Mouse (Mus musculus) CD4-positive, CD25-positive, alpha-beta regulatory T cell, adult 2 months (primary cell): ENCODE measurements at regions not wholly inside any gene's neighbourhood (a gene's known extent, or its start where the extent isn't known, plus 50 kb on each side); places are given as distances from the start of the nearest gene placed in this dataset.

ENCODE experiments used
- DNase-seq: peaks from one replicate; pipeline ENCODE4 v3.0.0-alpha.2; 2012; ENCODE audit warnings: low read depth, low spot score

GRCm38 (mm10) chr13:80611937-80612336 is 271.2 kb upstream of the Arrdc3 start:
- DNase-seq, result no peak

GRCm38 (mm10) chr13:80613167-80613883 is 269.9 kb upstream of the Arrdc3 start:
- no peak for DNase-seq

GRCm38 (mm10) chr13:80613884-80614247 is 269.3 kb upstream of the Arrdc3 start:
- no peak for DNase-seq

- no peak for DNase-seq
These were observed 268.2 kb upstream of the Arrdc3 start for GRCm38 (mm10) chr13:80614971-80615370.

- DNase-seq, result no peak
These were observed 260.2 kb upstream of the Arrdc3 start for GRCm38 (mm10) chr13:80623005-80623404.

GRCm38 (mm10) chr13:80641334-80641733 is 241.8 kb upstream of the Arrdc3 start:
- DNase-seq, result no peak

- no peak for DNase-seq
These were observed 235.6 kb upstream of the Arrdc3 start for GRCm38 (mm10) chr13:80647578-80647977.

GRCm38 (mm10) chr13:80652967-80653539 is 230.1 kb upstream of the Arrdc3 start:
- no peak for DNase-seq

- no peak for DNase-seq
These were observed 216.9 kb upstream of the Arrdc3 start for GRCm38 (mm10) chr13:80666186-80666713.

GRCm38 (mm10) chr13:80689871-80690270 is 193.3 kb upstream of the Arrdc3 start:
- DNase-seq, result no peak

GRCm38 (mm10) chr13:80690654-80691386 is 192.4 kb upstream of the Arrdc3 start:
- no peak for DNase-seq

GRCm38 (mm10) chr13:80695549-80696150 is 187.5 kb upstream of the Arrdc3 start:
- no peak for DNase-seq

- no peak for DNase-seq
These were observed 173.5 kb upstream of the Arrdc3 start for GRCm38 (mm10) chr13:80709531-80710306.

- no peak for DNase-seq
These were observed 163.9 kb upstream of the Arrdc3 start for GRCm38 (mm10) chr13:80719313-80719712.

- DNase-seq, result no peak
These were observed 159.8 kb upstream of the Arrdc3 start for GRCm38 (mm10) chr13:80723215-80724006.

- no peak for DNase-seq
These were observed 154.0 kb upstream of the Arrdc3 start for GRCm38 (mm10) chr13:80729202-80729601.

GRCm38 (mm10) chr13:80745991-80746390 is 137.2 kb upstream of the Arrdc3 start:
- DNase-seq, result no peak

- DNase-seq, result peak; percentile 13
These were observed 136.2 kb upstream of the Arrdc3 start for GRCm38 (mm10) chr13:80747022-80747421.
